Mouse (Mus musculus) left cerebral cortex, adult 2 months (tissue): Measurements from ENCODE around the gene Olfr459. TPM values are rescaled to one million over a fixed set of nuclear protein-coding genes. Genes with fewer than 3 reads are reported as not detected.

Source experiments
- DNase-seq, 2 experiments: peaks; one replicate each; pipeline ENCODE4 v3.0.0; 2021 to 2022; ENCODE audit warnings: low spot score in 2 of 2, mixed read lengths in 1 of 2; ENCODE audit errors: extremely low spot score in 1 of 2
- H3K27ac ChIP-seq: fragments of 200-600 bp; 2 replicates; pipeline ENCODE4 v1.8.1; 2022
- H3K4me3 ChIP-seq: fragments of 200-600 bp; 2 replicates; pipeline ENCODE4 v1.8.1; 2022
- CTCF ChIP-seq: fragments of 200-600 bp; IDR thresholded peaks from 2 replicates; pipeline ENCODE4 v1.8.1; 2022; ENCODE audit warnings: antibody characterized with exemption, mild to moderate bottlenecking, moderate library complexity
- intact Hi-C: fragments of 180-260 bp; cut with DNase I; formaldehyde crosslinking; loops from one replicate; pipeline ENCODE4 v1.15.1; 2025
- total RNA-seq, 2 experiments: library from RNA; stranded (reverse); gene quantifications; 2 replicates each; pipeline ENCODE4 v1.2.3; 2021

Olfr459 gene
- total RNA-seq, 2 experiments from 2014 or later: not detected

GRCm38 (mm10) chr6:41744664-41745392, 30.1 kb downstream of the Olfr459 start:
- intact Hi-C loops: no loop called here
- H3K4me3 ChIP-seq: no peak overlapping the region

GRCm38 (mm10) chr6:41741101-41741500, 33.9 kb downstream of the Olfr459 start:
- intact Hi-C loops: no loop called here
- no peak overlapping the region for H3K27ac ChIP-seq
- TF ChIP-seq CTCF: no peak
- no peak for DNase-seq
- H3K4me3 ChIP-seq: no peak overlapping the region

More at GRCm38 (mm10) chr6:41744664-41745392, 30.1 kb downstream of the Olfr459 start:
- no peak for DNase-seq
- TF ChIP-seq CTCF: no peak
- H3K27ac ChIP-seq: no peak overlapping the region

DNA sequence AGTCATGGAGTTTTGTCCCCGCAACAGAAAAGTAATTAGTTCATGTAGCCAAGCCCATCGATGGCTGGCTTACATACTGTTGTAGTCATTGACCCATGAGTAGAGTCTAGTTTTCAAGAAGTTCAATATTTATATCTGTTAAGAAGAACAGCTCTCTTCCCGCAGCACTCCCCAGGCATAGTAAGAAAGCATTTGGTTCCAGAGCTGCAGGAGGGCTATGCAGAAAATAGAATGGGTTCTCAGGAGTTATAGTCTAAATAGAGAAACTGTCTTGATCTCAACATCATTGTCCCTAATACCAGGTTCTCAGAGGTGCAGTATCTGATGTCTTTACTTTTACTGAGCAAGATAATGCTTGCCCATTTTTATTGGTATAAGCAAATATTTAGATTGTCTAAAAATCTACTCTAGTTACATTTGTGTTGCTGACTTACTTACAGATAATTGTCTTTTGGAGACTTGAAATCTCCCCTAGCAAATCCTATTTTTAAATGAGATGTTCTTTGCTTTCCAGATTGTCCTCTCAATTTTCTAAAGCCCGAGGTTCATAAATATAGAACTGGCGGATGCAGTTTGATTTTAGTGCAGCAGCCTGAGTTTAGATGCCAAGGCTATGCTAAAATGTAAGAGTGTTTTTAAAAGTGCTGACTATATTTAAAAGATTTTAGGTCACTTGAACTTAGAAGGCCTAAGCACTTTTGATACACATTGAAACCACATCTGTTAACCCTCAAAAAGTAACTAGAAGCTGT, 40.1 kb downstream of the Olfr459 start:
- intact Hi-C loops: loop anchor here (2.0 kb wide), 1 partner anchor 40 kb away; the partner anchor contains the start of gene Olfr459
- no peak for DNase-seq

GRCm38 (mm10) chr6:41727989-41728609, 46.9 kb downstream of the Olfr459 start:
- no peak; the same call in 1 of the 2 replicates for TF ChIP-seq CTCF
- intact Hi-C loops: no loop called here
- Histone ChIP-seq H3K4me3 (no peak overlapping the region), H3K27ac (no peak overlapping the region)
- no peak for DNase-seq

More for the DNA sequence above, 40.1 kb downstream of the Olfr459 start:
- H3K27ac ChIP-seq: peak overlapping the region; percentile 53; the same call in 1 of the 2 replicates
- TF ChIP-seq CTCF: no peak
- no peak overlapping the region for H3K4me3 ChIP-seq

GRCm38 (mm10) chr6:41721430-41721829, 53.5 kb downstream of the Olfr459 start:
- H3K4me3 ChIP-seq: no peak overlapping the region
- TF ChIP-seq CTCF: no peak
- H3K27ac ChIP-seq: no peak overlapping the region
- DNase-seq: no peak
- intact Hi-C loops: no loop called here

Other genes with a start within 250 kb of the Olfr459 start
- 100 to 1,000 TPM; 118 to 130 TPM for gene Ephb6, start 169.7 kb downstream of the Olfr459 start, total RNA-seq
- gene Trpv6, start 138.8 kb downstream of the Olfr459 start, total RNA-seq: 1 to 10 TPM; 1.9 to 2.5 TPM
- gene Trpv5, start 94.4 kb downstream of the Olfr459 start, total RNA-seq: not detected
- not detected for gene Llcfc1, start 90.7 kb downstream of the Olfr459 start, total RNA-seq
- gene Kel, start 70.8 kb downstream of the Olfr459 start, total RNA-seq: not detected
- gene Pip, start 72.4 kb upstream of the Olfr459 start, total RNA-seq: not detected
- gene Sval2, start 77.8 kb upstream of the Olfr459 start, total RNA-seq: not detected
- not detected for gene Sval1, start 176.5 kb upstream of the Olfr459 start, total RNA-seq
- not detected for gene Sval3, start 193.0 kb upstream of the Olfr459 start, total RNA-seq